Mouse (Mus musculus) liver, postnatal 0 days (tissue): ENCODE measurements around the gene Tap1. TPM values are rescaled to one million over a fixed set of nuclear protein-coding genes. Genes with fewer than 3 reads are reported as not detected.

Source experiments
- ATAC-seq: fragments of 200-750 bp; cut with Nextera tagmentation; 2 replicates; pipeline ENCODE4 v1.8.0; 2017; ENCODE audit warnings: mild to moderate bottlenecking, moderate library complexity
- DNase-seq: peaks from one replicate; pipeline ENCODE4 v3.0.0-alpha.2; 2016
- H3K27ac ChIP-seq: fragments of 300-500 bp; sonication (generic); 2 replicates; pipeline ENCODE4 v1.5.1; 2014; ENCODE audit warnings: antibody characterized with exemption, moderate library complexity, mild to moderate bottlenecking, low read depth
- H3K27me3 ChIP-seq: fragments of 300-500 bp; sonication (generic); 2 replicates; pipeline ENCODE4 v1.6.1; 2014; ENCODE audit warnings: low read length, control low read depth, mixed read lengths; ENCODE audit not compliant: insufficient read depth
- H3K36me3 ChIP-seq: fragments of 300-500 bp; sonication (generic); replicated peaks from 2 replicates; pipeline ENCODE4 v1.6.1; 2014; ENCODE audit warnings: mild to moderate bottlenecking, control low read depth, low read length, moderate library complexity, mixed read lengths; ENCODE audit not compliant: insufficient read depth
- H3K4me1 ChIP-seq: fragments of 300-500 bp; sonication (generic); 2 replicates; pipeline ENCODE4 v1.6.1; 2014; ENCODE audit warnings: antibody characterized with exemption, mild to moderate bottlenecking, control low read depth; ENCODE audit not compliant: insufficient read depth
- H3K4me2 ChIP-seq: fragments of 300-500 bp; sonication (generic); 2 replicates; pipeline ENCODE4 v1.6.1; 2014; ENCODE audit warnings: low read depth, mild to moderate bottlenecking, low read length, moderate library complexity, mixed read lengths
- H3K4me3 ChIP-seq: fragments of 300-500 bp; sonication (generic); 2 replicates; pipeline ENCODE4 v1.5.1; 2014; ENCODE audit warnings: low read depth, low read length
- H3K9ac ChIP-seq: fragments of 300-500 bp; sonication (generic); replicated peaks from 2 replicates; pipeline ENCODE4 v1.6.1; 2014; ENCODE audit warnings: mild to moderate bottlenecking, moderate library complexity
- H3K9me3 ChIP-seq: fragments of 300-500 bp; sonication (generic); 2 replicates; pipeline ENCODE4 v1.6.1; 2016; ENCODE audit warnings: mild to moderate bottlenecking, control low read depth, low read length, mixed read lengths
- CTCF ChIP-seq: sonication (generic); IDR thresholded peaks from 2 replicates; pipeline ENCODE4 v1.5.1; 2016; ENCODE audit warnings: antibody characterized with exemption, low read depth
- EP300 ChIP-seq: IDR thresholded peaks from 2 replicates; pipeline ENCODE4 v1.6.1; 2016; ENCODE audit warnings: antibody characterized with exemption, low read depth, mild to moderate bottlenecking
- WGBS: fragments of 180-500 bp; shearing (Covaris S2); extraction: QIAGEN DNeasy Blood & Tissue Kit; methylation state at CpG from one replicate; pipeline ENCODE4 v1.1.7; 2014; ENCODE audit not compliant: insufficient replicate concordance; 5-methylcytosine and 5-hydroxymethylcytosine counted together
- polyA plus RNA-seq: library from polyadenylated mRNA; unstranded; fragments of >200 nt; fragmentation: Nextera tagmentation; extraction: Ambion mirVana; gene quantifications from 2 replicates; pipeline ENCODE4 v1.2.1, GENCODE M21; 2015

Tap1 gene
- polyA plus RNA-seq, 1 experiment from 2014 or later: 8.8 TPM

DNA sequence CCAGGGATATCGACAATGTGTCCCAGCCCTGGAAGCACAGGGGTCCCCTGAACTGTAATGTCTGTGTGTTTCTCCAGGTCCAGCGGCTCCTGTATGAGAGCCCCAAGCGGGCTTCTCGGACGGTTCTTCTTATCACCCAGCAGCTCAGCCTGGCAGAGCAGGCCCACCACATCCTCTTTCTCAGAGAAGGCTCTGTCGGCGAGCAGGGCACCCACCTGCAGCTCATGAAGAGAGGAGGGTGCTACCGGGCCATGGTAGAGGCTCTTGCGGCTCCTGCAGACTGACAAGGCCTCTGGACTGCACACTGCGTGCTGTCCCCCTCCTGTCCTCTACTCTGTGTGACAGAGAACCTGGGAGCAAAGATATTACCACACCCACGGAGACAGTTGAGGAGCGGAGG, 9.1 kb downstream of the Tap1 start:
- Histone ChIP-seq H3K9ac (no peak overlapping the region), H3K9me3 (no peaks in the 10 kb centered on the region), H3K4me1 (peaks cover 9% of the 10 kb centered on the region), H3K27me3 (peaks cover 3% of the 10 kb centered on the region; the same call in 1 of the 2 replicates), H3K4me2 (no peak overlapping the region), H3K36me3 (peaks cover 22% of the 10 kb centered on the region), H3K27ac (no peak overlapping the region), H3K4me3 (no peak overlapping the region)
- ATAC-seq (no peak), DNase-seq (peak; percentile 43)
- WGBS: 26% methylated on average over 12 of the region's 12 CpGs
- TF ChIP-seq EP300 (no peak), CTCF (no peak)

DNA sequence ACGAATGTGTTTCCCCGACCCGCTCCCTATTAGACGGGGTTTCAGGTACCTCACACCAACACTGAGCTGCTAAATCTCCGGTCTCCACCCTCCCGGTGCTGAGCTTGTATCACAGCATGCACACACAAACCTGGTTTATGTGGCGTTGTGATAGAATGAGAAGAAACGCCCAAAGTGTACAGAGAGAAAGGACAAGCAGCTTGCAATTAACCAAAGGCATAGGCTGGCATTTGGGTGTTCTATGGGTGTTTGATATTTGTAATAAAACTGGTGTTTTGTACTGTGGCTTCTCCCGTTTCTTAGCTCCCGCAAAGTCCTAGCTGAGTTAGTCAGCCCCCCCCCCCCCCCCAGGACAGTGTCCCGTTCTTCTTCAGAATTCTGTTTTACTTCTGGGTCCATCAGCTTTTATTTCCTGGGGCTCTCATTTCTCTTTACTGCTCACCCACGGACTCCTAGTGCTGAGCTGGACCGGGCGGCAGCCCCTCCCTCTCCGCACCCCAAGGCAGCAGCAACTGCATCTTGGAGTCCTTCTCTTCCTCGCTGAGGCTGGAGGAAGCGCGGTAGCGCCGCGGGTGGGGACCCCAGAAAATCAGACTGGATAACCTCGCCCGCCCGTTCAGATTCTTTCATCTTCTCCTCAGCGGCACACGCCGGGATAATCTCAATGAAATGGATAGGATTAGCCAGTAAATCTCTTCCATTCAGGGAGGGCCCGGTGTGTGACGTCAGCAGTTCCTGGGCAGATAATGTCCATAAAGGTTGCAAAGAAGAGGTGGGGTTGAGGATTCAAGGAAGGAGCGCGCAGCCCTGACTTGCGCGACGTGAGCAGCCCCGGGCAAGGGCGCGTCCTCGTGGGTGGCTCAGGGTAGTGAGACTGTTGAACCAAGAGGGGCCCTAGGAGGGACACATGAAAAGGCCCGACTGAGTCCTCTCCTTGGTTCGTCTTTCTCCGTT, 9.9 kb downstream of the Tap1 start, which contains the start of gene Psmb8:
TSS of gene Psmb8 (plus strand) at position 781 of the 954 bp plus-strand sequence.
- no peak for TF ChIP-seq EP300
- no peak for TF ChIP-seq CTCF
- H3K27me3 ChIP-seq: peaks cover 3% of the 10 kb centered on the region; the same call in 1 of the 2 replicates
- WGBS: 9% methylated on average over 41 of the region's 41 CpGs
- H3K27ac ChIP-seq: peak within 1 kb of the TSS; percentile 68
- DNase-seq (peak; percentile 91), ATAC-seq (peak; percentile 80)
- peaks cover 16% of the 10 kb centered on the region; the same call in 1 of the 2 replicates for H3K36me3 ChIP-seq
- H3K9ac ChIP-seq: peak within 1 kb of the TSS; percentile 80
- peaks cover 9% of the 10 kb centered on the region for H3K4me1 ChIP-seq
- peak within 1 kb of the TSS; percentile 74 for H3K4me3 ChIP-seq
- peak within 1 kb of the TSS; percentile 88 for H3K4me2 ChIP-seq
- no peaks in the 10 kb centered on the region for H3K9me3 ChIP-seq

DNA sequence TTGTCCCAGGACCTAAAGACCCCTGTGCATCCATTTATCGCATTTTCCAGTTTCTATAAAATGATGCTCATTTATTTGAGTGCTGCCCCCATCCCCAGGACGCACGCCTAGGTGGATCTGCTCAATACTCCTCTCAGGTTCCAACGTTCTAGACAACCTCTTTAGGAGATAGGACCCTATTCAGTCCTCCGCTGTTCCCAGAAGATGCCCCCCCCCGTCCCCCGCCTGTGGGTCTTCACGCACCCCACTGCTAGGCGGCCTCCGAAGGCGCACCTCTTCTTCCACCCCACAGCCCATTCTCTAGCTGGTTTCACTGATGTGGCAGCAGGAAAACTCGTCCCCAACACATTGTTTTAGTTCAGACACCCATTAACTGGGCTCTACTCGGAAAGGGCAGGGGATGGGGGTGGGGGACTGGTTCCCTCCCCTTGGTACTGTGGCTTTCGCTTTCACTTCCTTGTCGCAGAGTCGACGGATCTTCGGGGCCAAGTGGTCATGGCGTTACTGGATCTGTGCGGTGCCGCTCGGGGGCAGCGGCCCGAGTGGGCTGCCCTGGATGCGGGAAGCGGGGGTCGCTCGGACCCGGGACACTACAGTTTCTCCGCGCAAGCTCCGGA, 10.7 kb downstream of the Tap1 start:
- DNase-seq (peak; percentile 73), ATAC-seq (peak; percentile 70)
- Histone ChIP-seq H3K4me3 (peak overlapping the region; percentile 74), H3K27ac (peak overlapping the region; percentile 68), H3K36me3 (peaks cover 16% of the 10 kb centered on the region; the same call in 1 of the 2 replicates), H3K27me3 (peaks cover 3% of the 10 kb centered on the region; the same call in 1 of the 2 replicates), H3K9ac (peak overlapping the region; percentile 80), H3K4me2 (peak overlapping the region; percentile 88), H3K9me3 (no peaks in the 10 kb centered on the region), H3K4me1 (peaks cover 9% of the 10 kb centered on the region)
- WGBS: under 1% methylated on average over 32 of the region's 32 CpGs
- TF ChIP-seq EP300 (no peak), CTCF (no peak)

DNA sequence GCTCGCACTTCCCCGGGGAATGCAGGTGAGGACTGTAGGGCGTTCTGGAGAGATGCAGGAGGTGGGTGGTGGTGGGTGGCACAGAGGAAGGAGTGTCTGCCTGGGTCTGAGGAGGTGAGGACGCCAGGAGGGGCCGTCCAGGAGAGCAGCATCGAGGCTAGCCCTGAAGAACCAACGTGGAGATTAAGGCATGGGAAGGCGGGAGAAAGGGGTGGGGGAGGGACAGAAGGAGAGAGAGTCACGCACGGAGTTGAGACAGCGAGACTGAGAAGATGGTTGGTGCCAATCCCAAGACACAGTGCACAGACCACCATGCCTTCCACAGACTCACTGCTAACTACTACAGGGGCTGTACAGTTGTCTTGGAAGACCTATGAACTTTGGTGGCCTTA, 11.2 kb downstream of the Tap1 start:
- no peaks in the 10 kb centered on the region for H3K9me3 ChIP-seq
- H3K4me1 ChIP-seq: peaks cover 9% of the 10 kb centered on the region
- H3K27ac ChIP-seq: peak overlapping the region; percentile 68
- H3K4me3 ChIP-seq: peak overlapping the region; percentile 74
- H3K9ac ChIP-seq: peak overlapping the region; percentile 80
- H3K4me2 ChIP-seq: peak overlapping the region; percentile 88
- ATAC-seq (peak; percentile 12), DNase-seq (no peak)
- 3% methylated on average over 11 of the region's 11 CpGs for WGBS
- H3K36me3 ChIP-seq: peaks cover 16% of the 10 kb centered on the region; the same call in 1 of the 2 replicates
- TF ChIP-seq EP300: no peak
- no peak for TF ChIP-seq CTCF
- peaks cover 3% of the 10 kb centered on the region; the same call in 1 of the 2 replicates for H3K27me3 ChIP-seq

DNA sequence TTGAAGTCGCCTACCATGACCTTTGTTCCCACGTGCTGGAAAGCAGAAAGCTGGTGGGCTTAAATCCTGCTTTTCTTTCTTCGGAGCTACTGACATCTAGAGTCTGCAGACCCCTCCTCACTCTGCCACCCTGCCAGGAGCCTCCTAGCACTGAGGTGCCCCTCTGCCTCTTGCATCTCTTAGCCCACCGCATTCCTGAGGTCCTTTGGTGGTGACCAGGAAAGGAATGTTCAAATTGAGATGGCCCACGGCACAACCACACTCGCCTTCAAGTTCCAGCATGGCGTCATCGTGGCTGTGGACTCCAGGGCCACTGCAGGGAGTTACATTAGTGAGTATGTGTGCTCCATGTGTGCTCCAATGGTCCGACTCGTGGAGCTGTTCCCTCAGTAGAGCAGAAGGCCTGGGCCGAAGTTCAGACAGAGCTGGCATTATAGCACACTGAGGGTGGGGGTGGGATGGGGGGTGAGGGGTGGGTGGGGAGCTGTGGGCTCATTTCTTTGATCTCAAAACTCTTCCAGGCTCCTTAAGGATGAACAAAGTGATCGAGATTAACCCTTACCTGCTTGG, 11.8 kb downstream of the Tap1 start:
- Histone ChIP-seq H3K27ac (no peak overlapping the region), H3K27me3 (peaks cover 3% of the 10 kb centered on the region; the same call in 1 of the 2 replicates), H3K4me1 (peaks cover 9% of the 10 kb centered on the region), H3K36me3 (peaks cover 11% of the 10 kb centered on the region; the same call in 1 of the 2 replicates), H3K9me3 (no peaks in the 10 kb centered on the region), H3K9ac (peak overlapping the region; percentile 80; the same call in 1 of the 2 replicates), H3K4me2 (peak overlapping the region; percentile 88), H3K4me3 (peak overlapping the region; percentile 74)
- no peak for TF ChIP-seq CTCF
- ATAC-seq: no peak
- WGBS: 71% methylated on average over 12 of the region's 12 CpGs
- no peak for DNase-seq

DNA sequence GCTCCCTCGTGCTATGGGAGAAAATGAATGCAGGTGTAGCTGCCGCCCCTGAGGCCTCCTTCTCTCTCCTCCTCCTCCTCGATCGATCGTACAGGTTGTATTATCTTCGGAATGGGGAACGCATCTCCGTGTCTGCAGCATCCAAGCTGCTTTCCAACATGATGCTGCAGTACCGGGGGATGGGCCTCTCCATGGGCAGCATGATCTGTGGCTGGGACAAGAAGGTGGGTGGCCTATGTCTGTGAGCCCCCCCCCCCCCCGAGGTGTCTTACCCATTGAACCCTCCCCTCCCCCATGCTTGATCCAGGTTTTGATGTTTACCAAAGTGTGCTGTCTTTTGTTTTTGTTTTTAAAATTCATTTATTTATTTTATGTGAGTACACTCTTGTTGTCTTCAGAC, 12.7 kb downstream of the Tap1 start:
- no peak for TF ChIP-seq CTCF
- TF ChIP-seq EP300: no peak
- H3K4me1 ChIP-seq: peaks cover 11% of the 10 kb centered on the region
- H3K4me2 ChIP-seq: no peak overlapping the region
- peaks cover 3% of the 10 kb centered on the region; the same call in 1 of the 2 replicates for H3K27me3 ChIP-seq
- peaks cover 7% of the 10 kb centered on the region; the same call in 1 of the 2 replicates for H3K36me3 ChIP-seq
- H3K9me3 ChIP-seq: no peaks in the 10 kb centered on the region
- no peak overlapping the region for H3K4me3 ChIP-seq
- H3K27ac ChIP-seq: no peak overlapping the region
- no peak for ATAC-seq
- H3K9ac ChIP-seq: no peak overlapping the region
- WGBS: 84% methylated on average over 10 of the region's 10 CpGs
- no peak for DNase-seq
